Mouse (Mus musculus) myocyte (in vitro differentiated cells): ENCODE results near the gene Fgf11. TPM values are rescaled to one million over a fixed set of nuclear protein-coding genes. Genes with fewer than 3 reads are reported as not detected.

Experiments used
- H3K27me3 ChIP-seq: one replicate; pipeline ENCODE4 v1.6.1; 2011; ENCODE audit not compliant: control insufficient read depth, insufficient read depth, insufficient read length
- H3K36me3 ChIP-seq: one replicate; pipeline ENCODE4 v1.6.1; 2011; ENCODE audit not compliant: control insufficient read depth, insufficient read depth
- H3K4me2 ChIP-seq: one replicate; pipeline ENCODE4 v1.6.1; 2011; ENCODE audit warnings: low read depth, control low read depth
- H3K4me3 ChIP-seq: one replicate; pipeline ENCODE4 v1.5.1; 2011; ENCODE audit warnings: mild to moderate bottlenecking, control low read depth, moderate library complexity
- H3K79me2 ChIP-seq: one replicate; pipeline ENCODE4 v1.6.1; 2011; ENCODE audit not compliant: control insufficient read depth, insufficient read depth
- H3ac ChIP-seq: one replicate; pipeline ENCODE4 v1.6.1; 2011; ENCODE audit not compliant: control insufficient read depth, insufficient read length
- CEBPB ChIP-seq: IDR thresholded peaks from 2 replicates; pipeline ENCODE4 v1.6.1; 2011; ENCODE audit warnings: mild to moderate bottlenecking, moderate library complexity; ENCODE audit not compliant: poor library complexity, insufficient read depth, severe bottlenecking
- E2F4 ChIP-seq: IDR thresholded peaks from one replicate; pipeline ENCODE4 v1.6.1; 2011; ENCODE audit warnings: mild to moderate bottlenecking, control low read depth, moderate library complexity; ENCODE audit not compliant: insufficient read depth
- MAX ChIP-seq: IDR thresholded peaks from one replicate; pipeline ENCODE4 v1.6.1; 2011; ENCODE audit warnings: low read depth, mild to moderate bottlenecking, control low read depth
- MYOD1 ChIP-seq, 3 experiments: IDR thresholded peaks; one replicate each; pipeline ENCODE4 v1.6.1; 2011; ENCODE audit warnings: control low read depth in 2 of 3, low read depth in 2 of 3, mild to moderate bottlenecking in 2 of 3, moderate library complexity in 1 of 3; ENCODE audit not compliant: insufficient read length in 2 of 3, control insufficient read depth in 1 of 3
- MYOG ChIP-seq, 3 experiments: IDR thresholded peaks; one replicate each; pipeline ENCODE4 v1.6.1; 2011; ENCODE audit warnings: control low read depth in 2 of 3, low read depth in 2 of 3, mild to moderate bottlenecking in 2 of 3; ENCODE audit not compliant: insufficient read length in 2 of 3, control insufficient read depth in 1 of 3, insufficient read depth in 1 of 3
- POLR2A ChIP-seq: IDR thresholded peaks from one replicate; pipeline ENCODE4 v1.6.1; 2011; ENCODE audit warnings: low read depth, mild to moderate bottlenecking, control low read depth, moderate library complexity; ENCODE audit not compliant: insufficient read length
- POLR2AphosphoS2 ChIP-seq: IDR thresholded peaks from one replicate; pipeline ENCODE4 v1.6.1; 2011; ENCODE audit warnings: low read depth, control low read depth; ENCODE audit not compliant: insufficient read length
- REST ChIP-seq: IDR thresholded peaks from one replicate; pipeline ENCODE4 v1.6.1; 2011; ENCODE audit warnings: mild to moderate bottlenecking, control low read depth, moderate library complexity; ENCODE audit not compliant: insufficient read depth, insufficient read length
- SRF ChIP-seq: IDR thresholded peaks from one replicate; pipeline ENCODE4 v1.6.1; 2011; ENCODE audit warnings: low read depth; ENCODE audit not compliant: control insufficient read depth, insufficient read length
- TCF12 ChIP-seq: IDR thresholded peaks from one replicate; pipeline ENCODE4 v1.6.1; 2011; ENCODE audit warnings: mild to moderate bottlenecking, control low read depth; ENCODE audit not compliant: poor library complexity, insufficient read depth, severe bottlenecking
- TCF3 ChIP-seq: IDR thresholded peaks from one replicate; pipeline ENCODE4 v1.6.1; 2011; ENCODE audit warnings: low read depth, control low read depth; ENCODE audit not compliant: insufficient read length
- USF1 ChIP-seq: IDR thresholded peaks from one replicate; pipeline ENCODE4 v1.6.1; 2011; ENCODE audit warnings: low read depth, mild to moderate bottlenecking, control low read depth, moderate library complexity
- polyA plus RNA-seq: library from polyadenylated mRNA; unstranded; fragments of >200 nt; fragmentation: generic; extraction: Trizol; gene quantifications from one replicate; pipeline ENCODE4 v1.2.1, GENCODE M21; 2012; ENCODE audit warnings: missing spikeins

Gene Fgf11
- polyA plus RNA-seq, 1 experiment: 17.5 TPM

DNA sequence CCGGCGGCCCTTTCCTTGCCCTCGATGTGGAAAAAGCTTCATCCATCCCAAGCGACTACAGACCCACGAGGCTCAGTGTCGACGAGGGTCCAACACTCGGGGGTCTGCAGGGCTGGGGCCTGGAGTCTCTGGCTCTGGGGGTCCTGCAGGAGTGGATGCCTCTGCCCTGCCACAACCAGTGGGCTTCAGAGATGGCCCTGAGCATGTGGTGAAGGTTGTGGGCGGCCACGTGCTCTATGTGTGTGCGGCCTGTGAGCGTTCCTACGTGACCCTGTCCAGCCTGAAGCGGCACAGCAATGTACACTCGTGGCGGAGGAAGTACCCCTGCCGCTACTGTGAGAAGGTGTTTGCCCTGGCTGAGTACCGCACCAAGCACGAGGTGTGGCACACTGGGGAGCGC lies 25.2 kb downstream of the Fgf11 start:
- Histone ChIP-seq H3K4me2 (no peak overlapping the region), H3K79me2 (no peaks in the 10 kb centered on the region), H3K36me3 (peaks cover 8% of the 10 kb centered on the region), H3ac (no peak overlapping the region), H3K4me3 (no peak overlapping the region), H3K27me3 (no peaks in the 10 kb centered on the region)
- TF ChIP-seq POLR2A: no peak
- no peak for TF ChIP-seq SRF
- peak; percentile 30 for TF ChIP-seq POLR2AphosphoS2
- TF ChIP-seq MYOG (IDR thresholded peaks at IDR 0.05; ENCODE audit: control insufficient read depth in 1 of 3, insufficient read depth in 1 of 3, insufficient read length in 2 of 3, low read depth in 2 of 3): no peak

DNA sequence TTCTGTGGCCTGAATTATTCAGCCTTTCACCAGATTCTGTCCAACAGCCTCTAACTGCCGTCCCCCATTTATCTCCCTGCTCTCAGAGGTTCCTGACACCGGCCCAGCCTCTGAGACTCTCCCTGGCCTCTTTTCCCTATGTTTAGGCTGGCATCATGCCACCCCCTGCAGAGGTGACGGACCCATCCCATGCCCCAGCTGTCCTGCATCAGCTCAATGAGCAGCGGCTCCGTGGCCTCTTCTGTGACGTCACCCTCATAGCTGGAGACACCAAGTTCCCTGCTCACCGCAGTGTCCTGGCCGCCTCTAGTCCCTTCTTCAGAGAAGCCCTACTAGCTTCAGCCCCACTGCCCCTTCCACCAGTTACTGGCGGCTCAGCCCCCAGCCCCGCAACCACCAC lies 25.9 kb downstream of the Fgf11 start:
- TF ChIP-seq SRF: no peak
- TF ChIP-seq POLR2AphosphoS2: no peak
- TF ChIP-seq E2F4: no peak
- no peak for TF ChIP-seq TCF3
- TF ChIP-seq TCF12: no peak
- no peak for TF ChIP-seq POLR2A
- TF ChIP-seq MAX: no peak
- no peak for TF ChIP-seq USF1
- no peak for TF ChIP-seq MYOD1 (IDR thresholded peaks at IDR 0.05; ENCODE audit: control insufficient read depth in 1 of 3, insufficient read length in 2 of 3, low read depth in 2 of 3)
- TF ChIP-seq CEBPB: no peak
- TF ChIP-seq REST: no peak
- TF ChIP-seq MYOG (IDR thresholded peaks at IDR 0.05; ENCODE audit: control insufficient read depth in 1 of 3, insufficient read depth in 1 of 3, insufficient read length in 2 of 3, low read depth in 2 of 3): no peak
- Histone ChIP-seq H3K79me2 (no peaks in the 10 kb centered on the region), H3K4me2 (no peak overlapping the region), H3K27me3 (no peaks in the 10 kb centered on the region), H3ac (no peak overlapping the region), H3K4me3 (no peak overlapping the region), H3K36me3 (peaks cover 8% of the 10 kb centered on the region)

DNA sequence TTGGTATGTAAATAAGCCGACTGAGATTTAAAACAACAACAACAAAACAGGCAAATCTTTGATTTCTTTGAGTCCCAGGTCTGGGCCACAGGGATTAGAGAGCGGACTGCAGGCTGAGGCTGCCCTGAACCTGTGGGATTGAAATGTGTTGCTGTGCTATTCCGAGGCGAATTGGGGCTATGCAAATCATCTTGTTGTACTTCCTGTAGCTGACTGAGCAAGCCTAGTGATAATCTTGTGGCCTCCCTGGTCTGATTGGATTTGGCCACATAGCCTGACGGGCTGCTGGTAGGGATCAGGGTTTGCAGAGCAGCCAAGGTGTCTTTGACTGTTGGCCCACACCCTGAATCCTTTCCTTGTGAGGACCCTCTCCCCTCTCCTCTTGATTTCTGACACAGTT lies 26.7 kb downstream of the Fgf11 start:
- peaks cover 9% of the 10 kb centered on the region for H3K36me3 ChIP-seq
- no peak for TF ChIP-seq E2F4
- H3ac ChIP-seq: no peak overlapping the region
- H3K4me2 ChIP-seq: no peak overlapping the region
- H3K79me2 ChIP-seq: peaks cover 6% of the 10 kb centered on the region
- no peak overlapping the region for H3K4me3 ChIP-seq
- no peaks in the 10 kb centered on the region for H3K27me3 ChIP-seq

DNA sequence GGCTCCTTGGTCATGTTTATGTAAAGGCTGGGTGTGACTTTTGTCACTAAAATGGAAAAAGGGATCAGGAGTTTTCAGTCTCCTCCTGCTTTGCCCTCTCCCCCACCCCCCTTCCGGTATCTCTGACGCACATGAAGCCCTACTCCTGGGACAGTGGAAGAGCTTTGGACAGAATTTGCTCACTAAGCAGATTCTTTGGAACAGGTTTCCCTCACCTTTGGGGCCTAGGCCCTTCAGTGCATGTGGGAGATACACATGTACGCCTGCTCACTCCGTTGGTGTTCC lies 34.1 kb downstream of the Fgf11 start:
- Histone ChIP-seq H3K4me3 (peak overlapping the region; percentile 59), H3K27me3 (no peaks in the 10 kb centered on the region), H3K36me3 (peaks cover 5% of the 10 kb centered on the region), H3K79me2 (peaks cover 22% of the 10 kb centered on the region), H3ac (no peak overlapping the region), H3K4me2 (no peak overlapping the region)
- TF ChIP-seq E2F4 (no peak), CEBPB (no peak), POLR2A (no peak), POLR2AphosphoS2 (no peak), TCF12 (no peak), SRF (no peak), MYOD1 (IDR thresholded peaks at IDR 0.05; ENCODE audit: control insufficient read depth in 1 of 3, insufficient read length in 2 of 3, low read depth in 2 of 3) (no peak)

DNA sequence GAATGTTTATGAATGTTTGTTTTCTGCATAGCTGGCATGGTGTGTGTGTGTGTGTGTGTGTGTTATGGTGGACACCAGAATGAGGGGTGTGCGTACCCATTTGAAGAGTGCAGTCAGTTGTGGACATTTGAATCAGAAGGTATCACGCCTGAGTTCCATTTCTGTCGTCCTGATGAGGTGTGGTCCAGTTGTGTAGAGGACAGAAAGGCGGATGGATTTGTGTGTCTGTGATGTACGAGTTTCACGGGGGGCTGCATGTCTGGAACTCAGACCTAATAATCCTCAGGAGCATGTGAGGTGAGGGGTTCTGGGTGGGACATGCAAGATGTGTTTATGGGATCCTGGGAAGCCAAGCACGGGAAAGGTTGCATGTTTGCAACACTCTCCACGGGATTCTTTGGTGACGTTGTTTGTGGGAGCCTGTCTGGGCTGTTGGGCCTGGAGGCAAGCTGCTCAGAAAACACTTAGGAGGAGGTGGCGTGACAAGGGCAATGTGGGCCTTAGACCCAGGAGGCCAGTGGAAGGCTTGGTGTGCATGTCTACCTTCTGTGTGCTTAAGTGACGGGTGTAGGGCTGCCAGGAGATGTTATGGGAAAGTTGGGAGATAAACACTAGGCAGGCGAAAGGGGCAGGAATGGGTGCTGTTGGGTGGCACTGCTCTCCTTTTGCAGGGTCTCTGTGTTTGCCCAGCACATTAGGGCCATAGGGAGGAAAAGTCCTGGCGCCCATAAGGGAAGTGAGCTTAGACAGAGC lies 34.6 kb downstream of the Fgf11 start:
- peak overlapping the region; percentile 59 for H3K4me3 ChIP-seq
- H3K27me3 ChIP-seq: no peaks in the 10 kb centered on the region
- H3K36me3 ChIP-seq: peaks cover 5% of the 10 kb centered on the region
- peaks cover 22% of the 10 kb centered on the region for H3K79me2 ChIP-seq
- peak overlapping the region; percentile 2 for H3ac ChIP-seq
- peak overlapping the region; percentile 64 for H3K4me2 ChIP-seq
- TF ChIP-seq SRF: no peak
- TF ChIP-seq E2F4: no peak
- no peak for TF ChIP-seq TCF12
- TF ChIP-seq USF1: no peak
- no peak for TF ChIP-seq MYOG (IDR thresholded peaks at IDR 0.05; ENCODE audit: control insufficient read depth in 1 of 3, insufficient read depth in 1 of 3, insufficient read length in 2 of 3, low read depth in 2 of 3)
- TF ChIP-seq POLR2A: no peak
- TF ChIP-seq POLR2AphosphoS2: no peak
- TF ChIP-seq REST: no peak
- TF ChIP-seq CEBPB: no peak
- TF ChIP-seq TCF3: no peak
- TF ChIP-seq MAX: no peak
